Mouse (Mus musculus) brain, embryonic 14.5 days (tissue): ENCODE data around the gene Tmem192. TPM values are rescaled to one million over a fixed set of nuclear protein-coding genes. Genes with fewer than 3 reads are reported as not detected.
A peak's percentile ranks its signal among the peaks of the same experiment; 100 is the strongest.

ENCODE experiments used
- DNase-seq: peaks from one replicate; pipeline ENCODE4 v3.0.0-alpha.2; 2011; ENCODE audit warnings: low read depth
- CTCF ChIP-seq: fragments of 200-500 bp; IDR thresholded peaks from 2 replicates; pipeline ENCODE4 v1.5.1; 2012; ENCODE audit warnings: inconsistent platforms, mild to moderate bottlenecking, moderate library complexity, borderline replicate concordance; ENCODE audit not compliant: insufficient read depth, insufficient read length; ENCODE audit errors: extremely low read depth
- POLR2A ChIP-seq: fragments of 200-500 bp; IDR thresholded peaks from 2 replicates; pipeline ENCODE4 v1.6.1; 2012; ENCODE audit warnings: mild to moderate bottlenecking, inconsistent platforms, borderline replicate concordance; ENCODE audit not compliant: poor library complexity, insufficient read depth, insufficient read length, severe bottlenecking; ENCODE audit errors: extremely low read depth
- polyA plus RNA-seq: library from polyadenylated mRNA; depleted of rRNA; stranded (reverse); fragments of >200 nt; gene quantifications from 2 replicates; pipeline ENCODE4 v1.2.3, GENCODE M21; 2012; rRNA removed

Gene Tmem192
- polyA plus RNA-seq: 15.2 and 17.7 TPM in 2 replicates

- TF ChIP-seq POLR2A: peak; percentile 69
- TF ChIP-seq CTCF: no peak
- peak; percentile 93 for DNase-seq
Measured at GRCm38 (mm10) chr8:64946820-64947697, at the start of gene Tmem192. TSS of gene Tmem192 (plus strand) at chr8:64947185.

DNA sequence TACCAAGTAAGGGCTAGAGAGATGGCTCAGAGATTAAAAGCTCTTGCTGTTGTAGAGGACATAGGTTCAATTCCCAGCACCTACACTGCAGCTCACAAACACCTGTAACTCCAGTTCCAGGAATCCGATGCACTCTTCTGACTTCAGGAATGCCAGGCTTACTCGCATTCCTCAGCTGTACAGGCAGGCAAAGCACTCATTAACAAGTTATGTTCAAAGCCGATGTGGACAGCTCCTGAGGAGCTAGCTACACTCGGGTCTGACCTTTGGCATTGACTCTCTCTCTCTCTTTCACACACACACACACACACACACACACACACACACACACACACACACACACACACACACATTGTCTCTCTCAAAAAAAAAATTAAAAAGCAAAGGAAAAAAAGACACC lies 48.3 kb upstream of the Tmem192 start:
- no peak for DNase-seq
- TF ChIP-seq CTCF: no peak
- TF ChIP-seq POLR2A: no peak

GRCm38 (mm10) chr8:64900645-64901044 lies 46.3 kb upstream of the Tmem192 start:
- DNase-seq: no peak
- TF ChIP-seq CTCF (no peak), POLR2A (no peak)

DNA sequence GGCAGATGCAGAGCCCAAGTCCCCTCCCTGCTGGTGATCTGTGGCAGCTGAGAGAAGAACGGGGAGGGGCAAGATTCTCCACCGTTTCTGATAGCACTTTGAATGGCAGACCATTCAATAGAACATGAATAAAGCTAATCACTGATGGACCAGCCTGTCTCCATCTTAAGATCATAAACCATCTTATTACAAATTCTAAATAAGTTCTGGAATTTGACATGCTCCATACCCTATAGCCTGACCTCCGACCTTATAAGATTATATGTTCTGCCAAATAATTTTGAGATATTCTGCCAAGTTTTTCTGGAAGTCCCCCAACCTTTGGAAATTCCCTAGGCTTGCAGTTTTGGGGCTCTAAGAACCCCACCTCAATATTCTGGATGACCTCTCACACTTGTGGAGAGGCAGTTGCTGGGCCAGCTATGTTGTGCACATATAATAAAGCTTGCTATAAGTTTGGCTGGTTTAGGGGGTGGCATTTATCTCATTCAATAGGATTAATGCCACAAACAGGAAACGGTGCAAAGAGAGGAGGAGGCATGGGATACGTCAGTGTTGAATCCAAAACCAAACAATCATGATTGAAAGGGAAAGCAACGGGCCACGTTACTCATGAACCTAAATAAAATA lies 45.3 kb upstream of the Tmem192 start:
- DNase-seq: peak; percentile 4
- TF ChIP-seq CTCF (no peak), POLR2A (no peak)

DNA sequence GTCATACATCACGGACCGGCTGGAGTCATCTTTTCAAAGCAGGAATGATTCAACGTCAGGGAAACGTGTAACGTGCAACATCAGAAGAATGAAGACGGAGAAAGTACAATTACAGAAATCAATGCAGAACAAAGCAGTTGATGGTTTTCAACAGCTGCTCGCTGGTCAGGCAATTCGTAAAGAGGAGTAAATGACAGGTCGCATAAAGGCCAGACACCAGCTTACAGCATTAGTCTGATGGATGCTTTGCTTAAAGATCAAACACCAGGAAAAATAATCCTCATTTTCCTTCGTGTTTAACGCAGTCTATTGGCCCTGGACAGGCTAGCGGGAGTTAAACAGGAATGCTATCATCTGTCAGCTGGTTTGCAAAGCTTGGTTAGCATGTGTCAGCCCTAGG lies 44.8 kb upstream of the Tmem192 start:
- TF ChIP-seq CTCF (no peak), POLR2A (no peak)
- DNase-seq: peak; percentile 8

DNA sequence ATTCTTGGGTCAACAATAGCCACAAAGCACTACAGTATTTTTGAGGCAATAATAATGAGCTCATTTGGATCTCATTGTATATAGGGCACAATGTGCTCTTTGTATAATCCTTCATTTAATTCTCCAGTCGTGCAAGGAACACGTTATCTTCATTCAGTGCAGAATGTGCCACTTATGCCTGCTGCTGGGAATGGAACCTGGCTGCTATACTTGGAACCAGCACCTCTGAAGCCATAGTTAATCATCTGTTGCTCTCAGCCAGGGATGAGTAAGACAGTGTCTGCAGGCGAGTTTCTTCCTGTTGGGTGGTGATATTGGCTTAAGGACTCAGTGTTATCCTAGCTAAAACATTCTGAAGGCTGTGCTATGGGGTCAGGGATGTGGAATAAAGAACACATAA lies 43.2 kb upstream of the Tmem192 start:
- TF ChIP-seq CTCF: no peak
- no peak for TF ChIP-seq POLR2A
- peak; percentile 37 for DNase-seq

DNA sequence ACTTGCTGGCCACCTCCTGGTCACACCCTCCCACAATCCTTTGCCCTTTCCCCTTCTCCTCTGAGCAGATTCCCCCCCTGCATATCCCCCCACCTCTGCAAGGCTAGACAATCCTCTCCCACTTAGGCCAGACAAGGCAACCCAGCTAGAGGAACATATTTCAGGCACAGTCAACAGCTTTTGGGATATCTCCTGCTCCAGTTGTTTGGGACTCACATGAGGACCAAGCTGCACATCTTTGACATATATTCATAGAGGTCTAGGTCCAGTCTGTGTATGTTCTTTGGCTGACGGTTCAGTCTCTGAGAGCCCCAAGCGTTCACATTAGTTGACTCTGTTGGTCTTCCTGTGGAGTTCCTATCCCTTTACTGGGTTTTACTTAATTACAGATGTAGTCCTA lies 37.0 kb upstream of the Tmem192 start:
- TF ChIP-seq CTCF: no peak
- TF ChIP-seq POLR2A: no peak

GRCm38 (mm10) chr8:64916793-64917192 lies 30.2 kb upstream of the Tmem192 start:
- DNase-seq: no peak
- TF ChIP-seq CTCF (no peak), POLR2A (no peak)

More for the DNA sequence above, 37.0 kb upstream of the Tmem192 start:
- no peak for DNase-seq

GRCm38 (mm10) chr8:64923329-64923728 lies 23.7 kb upstream of the Tmem192 start:
- DNase-seq: no peak
- no peak for TF ChIP-seq POLR2A
- no peak for TF ChIP-seq CTCF

DNA sequence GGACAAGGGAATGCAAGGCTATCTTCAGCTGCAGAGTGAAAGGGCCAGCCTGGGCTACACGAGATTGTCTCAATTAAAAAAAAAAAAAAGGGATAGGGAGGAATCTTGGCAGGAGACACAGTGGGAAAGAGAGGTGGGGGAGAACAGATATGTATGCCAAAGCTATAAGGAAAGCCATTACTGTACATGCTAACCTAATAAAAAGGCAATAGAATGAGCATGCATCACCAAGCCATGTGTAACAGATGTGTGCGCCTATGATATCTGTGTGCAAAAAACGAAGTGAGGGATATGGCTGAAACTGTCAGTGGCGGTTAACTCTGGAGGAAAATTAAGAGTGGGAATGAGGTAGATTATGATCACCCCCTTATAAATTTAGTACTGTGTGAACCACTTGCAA lies 21.2 kb upstream of the Tmem192 start:
- TF ChIP-seq CTCF (no peak), POLR2A (no peak)
- DNase-seq: peak; percentile 41

DNA sequence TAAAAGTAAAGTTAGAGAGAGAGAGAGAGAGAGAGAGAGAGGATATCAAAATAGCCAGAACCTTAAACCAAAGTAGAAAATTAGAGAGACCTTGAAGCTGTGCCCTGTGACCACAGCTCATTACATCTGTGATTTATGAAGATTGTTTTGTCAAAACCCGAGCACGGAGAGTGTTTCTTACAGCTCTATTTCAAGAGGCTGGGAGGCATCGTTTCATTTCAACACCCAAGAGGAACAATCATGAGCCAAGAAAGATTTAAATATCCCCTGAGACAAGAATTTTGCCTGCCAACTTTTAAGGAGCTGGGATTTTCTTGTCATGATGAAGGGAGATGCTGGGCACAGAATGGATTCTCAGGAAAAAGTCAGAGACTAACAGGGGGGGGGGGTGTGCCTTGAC lies 20.6 kb upstream of the Tmem192 start:
- peak; percentile 82 for DNase-seq

More for the DNA sequence above, 20.6 kb upstream of the Tmem192 start:
- no peak for TF ChIP-seq POLR2A
- no peak for TF ChIP-seq CTCF
